Mouse (Mus musculus): ENCODE measurements at regions not wholly inside any gene's neighbourhood (a gene's known extent, or its start where the extent isn't known, plus 50 kb on each side); places are given as distances from the start of the nearest gene placed in this dataset.

DNA sequence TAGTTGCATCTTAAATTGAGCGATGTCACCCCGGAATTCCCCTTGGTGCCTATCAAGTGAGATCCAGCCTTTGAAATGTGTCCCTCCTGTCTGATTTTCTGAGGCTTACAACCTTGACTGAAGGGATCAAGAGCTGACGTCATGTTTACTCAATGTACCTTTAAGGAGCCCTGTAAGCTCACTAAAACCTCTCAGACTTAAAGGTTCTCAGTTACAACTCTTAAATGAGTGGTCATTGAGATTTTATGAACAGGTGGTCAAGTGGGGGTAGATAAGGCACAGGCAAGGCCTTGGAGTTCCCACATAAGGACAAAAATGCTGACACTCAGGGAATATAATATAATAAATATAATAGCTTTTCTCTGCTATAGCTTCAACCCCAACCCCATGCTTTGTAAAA is 392.4 kb downstream of the Gsdmc2 start:
- H3K36me3 ChIP-seq (ENCODE audit: control insufficient read depth, insufficient read depth, low read length) = no peaks in the 10 kb centered on the region
- H3K4me3 ChIP-seq (ENCODE audit: low read depth, low read length) = no peak overlapping the region
- ATAC-seq (ENCODE audit: low read depth) = no peak
- H3K4me2 ChIP-seq (ENCODE audit: low read depth, low read length) = no peak overlapping the region
- no peak overlapping the region for H3K27ac ChIP-seq (ENCODE audit: low read depth, low read length)
- H3K9ac ChIP-seq (replicated peaks; ENCODE audit: low read depth, low read length) = no peak overlapping the region
- no peaks in the 10 kb centered on the region for H3K4me1 ChIP-seq (ENCODE audit: control insufficient read depth, insufficient read depth, low read length)
- 95% methylated on average over 3 of the region's 3 CpGs for whole genome bisulfite sequencing
- no peaks in the 10 kb centered on the region for H3K27me3 ChIP-seq (ENCODE audit: control insufficient read depth, insufficient read depth, low read length)
- no peaks in the 10 kb centered on the region for H3K9me3 ChIP-seq (ENCODE audit: control insufficient read depth, low read length)

GRCm38 (mm10) chr15:63446288-63446687 is 398.7 kb downstream of the Gsdmc2 start:
- Histone ChIP-seq H3K27me3 (ENCODE audit: control insufficient read depth, insufficient read depth, low read length) (no peaks in the 10 kb centered on the region), H3K27ac (ENCODE audit: low read depth, low read length) (no peak overlapping the region), H3K9ac (replicated peaks; ENCODE audit: low read depth, low read length) (no peak overlapping the region), H3K9me3 (ENCODE audit: control insufficient read depth, low read length) (no peaks in the 10 kb centered on the region), H3K4me3 (ENCODE audit: low read depth, low read length) (no peak overlapping the region), H3K4me2 (ENCODE audit: low read depth, low read length) (no peak overlapping the region), H3K4me1 (ENCODE audit: control insufficient read depth, insufficient read depth, low read length) (no peaks in the 10 kb centered on the region), H3K36me3 (ENCODE audit: control insufficient read depth, insufficient read depth, low read length) (no peaks in the 10 kb centered on the region)
- 78% methylated on average over 4 of the region's 4 CpGs for WGBS
- ATAC-seq (ENCODE audit: low read depth) = no peak

DNA sequence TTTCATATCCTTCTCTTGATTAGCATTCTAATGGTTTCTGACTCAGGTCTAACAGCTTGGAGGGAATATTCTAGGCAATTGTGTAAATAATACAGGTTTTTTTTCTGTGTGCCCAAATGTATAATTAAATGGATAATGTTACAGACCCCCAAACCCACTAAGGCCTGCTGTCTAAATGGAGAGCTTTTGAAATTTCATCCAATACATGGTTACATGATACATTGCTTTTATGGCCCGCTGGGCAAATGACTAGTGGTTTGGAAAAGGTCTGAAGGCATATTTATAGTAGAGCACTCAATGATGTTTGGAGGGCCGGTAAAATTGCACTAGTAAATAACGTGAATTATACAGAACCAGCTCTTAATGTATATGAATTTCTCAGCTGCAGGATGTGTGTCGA is 400.0 kb downstream of the Gsdmc2 start:
- no peak overlapping the region for H3K9ac ChIP-seq (replicated peaks; ENCODE audit: low read depth, low read length)

GRCm38 (mm10) chr15:63442146-63442780 is 402.7 kb downstream of the Gsdmc2 start:
- no peak overlapping the region for H3K27ac ChIP-seq (ENCODE audit: low read depth, low read length)
- no peaks in the 10 kb centered on the region for H3K9me3 ChIP-seq (ENCODE audit: control insufficient read depth, low read length)
- no peak overlapping the region for H3K4me3 ChIP-seq (ENCODE audit: low read depth, low read length)
- H3K27me3 ChIP-seq (ENCODE audit: control insufficient read depth, insufficient read depth, low read length) = no peaks in the 10 kb centered on the region
- H3K9ac ChIP-seq (replicated peaks; ENCODE audit: low read depth, low read length) = no peak overlapping the region
- no peak overlapping the region for H3K4me2 ChIP-seq (ENCODE audit: low read depth, low read length)
- no peaks in the 10 kb centered on the region for H3K4me1 ChIP-seq (ENCODE audit: control insufficient read depth, insufficient read depth, low read length)
- 80% methylated on average over 6 of the region's 6 CpGs for WGBS
- ATAC-seq (ENCODE audit: low read depth) = no peak
- H3K36me3 ChIP-seq (ENCODE audit: control insufficient read depth, insufficient read depth, low read length) = no peaks in the 10 kb centered on the region

More for the DNA sequence above, 400.0 kb downstream of the Gsdmc2 start:
- Histone ChIP-seq H3K4me2 (ENCODE audit: low read depth, low read length) (no peak overlapping the region), H3K27ac (ENCODE audit: low read depth, low read length) (no peak overlapping the region), H3K27me3 (ENCODE audit: control insufficient read depth, insufficient read depth, low read length) (no peaks in the 10 kb centered on the region), H3K36me3 (ENCODE audit: control insufficient read depth, insufficient read depth, low read length) (no peaks in the 10 kb centered on the region), H3K9me3 (ENCODE audit: control insufficient read depth, low read length) (no peaks in the 10 kb centered on the region), H3K4me3 (ENCODE audit: low read depth, low read length) (no peak overlapping the region), H3K4me1 (ENCODE audit: control insufficient read depth, insufficient read depth, low read length) (no peaks in the 10 kb centered on the region)
- 67% methylated on average over 4 of the region's 4 CpGs for WGBS
- ATAC-seq (ENCODE audit: low read depth) = no peak

- no peak overlapping the region for H3K27ac ChIP-seq (ENCODE audit: low read depth, low read length)
- H3K36me3 ChIP-seq (ENCODE audit: control insufficient read depth, insufficient read depth, low read length) = no peaks in the 10 kb centered on the region
- H3K9me3 ChIP-seq (ENCODE audit: control insufficient read depth, low read length) = no peaks in the 10 kb centered on the region
- H3K4me3 ChIP-seq (ENCODE audit: low read depth, low read length) = no peak overlapping the region
- H3K4me2 ChIP-seq (ENCODE audit: low read depth, low read length) = no peak overlapping the region
- ATAC-seq (ENCODE audit: low read depth) = no peak
- no peaks in the 10 kb centered on the region for H3K4me1 ChIP-seq (ENCODE audit: control insufficient read depth, insufficient read depth, low read length)
- H3K27me3 ChIP-seq (ENCODE audit: control insufficient read depth, insufficient read depth, low read length) = no peaks in the 10 kb centered on the region
- 81% methylated on average over 4 of the region's 4 CpGs for WGBS
- H3K9ac ChIP-seq (replicated peaks; ENCODE audit: low read depth, low read length) = no peak overlapping the region
Observed at GRCm38 (mm10) chr15:63412649-63413048, 432.3 kb downstream of the Gsdmc2 start.

DNA sequence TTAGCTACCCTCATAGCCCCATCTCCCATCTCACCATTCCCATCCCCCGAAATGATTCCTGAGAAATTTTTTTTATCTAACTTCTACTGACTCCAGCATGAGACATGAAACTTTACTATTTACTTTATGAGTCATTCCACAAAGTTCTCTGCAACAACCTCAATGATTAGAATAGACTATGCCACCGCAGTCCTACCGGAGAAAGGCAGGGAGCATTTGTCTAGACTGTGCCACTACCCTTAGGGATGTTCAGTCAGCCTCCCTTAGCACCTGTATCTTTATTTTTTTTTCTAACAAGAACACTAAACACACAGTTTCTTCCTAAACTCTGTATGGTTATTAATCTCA is 433.2 kb downstream of the Gsdmc2 start:
- Histone ChIP-seq H3K4me1 (ENCODE audit: control insufficient read depth, insufficient read depth, low read length) (no peaks in the 10 kb centered on the region), H3K4me3 (ENCODE audit: low read depth, low read length) (no peak overlapping the region), H3K27me3 (ENCODE audit: control insufficient read depth, insufficient read depth, low read length) (no peaks in the 10 kb centered on the region), H3K4me2 (ENCODE audit: low read depth, low read length) (no peak overlapping the region), H3K27ac (ENCODE audit: low read depth, low read length) (no peak overlapping the region), H3K9me3 (ENCODE audit: control insufficient read depth, low read length) (no peaks in the 10 kb centered on the region), H3K9ac (replicated peaks; ENCODE audit: low read depth, low read length) (no peak overlapping the region), H3K36me3 (ENCODE audit: control insufficient read depth, insufficient read depth, low read length) (no peaks in the 10 kb centered on the region)
- no peak for ATAC-seq (ENCODE audit: low read depth)
- 95% methylated on average over 3 of the region's 3 CpGs for WGBS

GRCm38 (mm10) chr15:63410994-63411770 is 433.8 kb downstream of the Gsdmc2 start:
- H3K4me1 ChIP-seq (ENCODE audit: control insufficient read depth, insufficient read depth, low read length) = no peaks in the 10 kb centered on the region
- no peak overlapping the region for H3K4me2 ChIP-seq (ENCODE audit: low read depth, low read length)
- H3K4me3 ChIP-seq (ENCODE audit: low read depth, low read length) = no peak overlapping the region
- H3K27ac ChIP-seq (ENCODE audit: low read depth, low read length) = no peak overlapping the region
- ATAC-seq (ENCODE audit: low read depth) = no peak
- 75% methylated on average over 11 of the region's 11 CpGs for WGBS
- no peaks in the 10 kb centered on the region for H3K27me3 ChIP-seq (ENCODE audit: control insufficient read depth, insufficient read depth, low read length)
- H3K9ac ChIP-seq (replicated peaks; ENCODE audit: low read depth, low read length) = no peak overlapping the region
- no peaks in the 10 kb centered on the region for H3K9me3 ChIP-seq (ENCODE audit: control insufficient read depth, low read length)
- no peaks in the 10 kb centered on the region for H3K36me3 ChIP-seq (ENCODE audit: control insufficient read depth, insufficient read depth, low read length)

- Histone ChIP-seq H3K9ac (replicated peaks; ENCODE audit: low read depth, low read length) (no peak overlapping the region), H3K27me3 (ENCODE audit: control insufficient read depth, insufficient read depth, low read length) (no peaks in the 10 kb centered on the region), H3K9me3 (ENCODE audit: control insufficient read depth, low read length) (no peaks in the 10 kb centered on the region), H3K4me1 (ENCODE audit: control insufficient read depth, insufficient read depth, low read length) (no peaks in the 10 kb centered on the region), H3K4me2 (ENCODE audit: low read depth, low read length) (no peak overlapping the region), H3K36me3 (ENCODE audit: control insufficient read depth, insufficient read depth, low read length) (no peaks in the 10 kb centered on the region), H3K4me3 (ENCODE audit: low read depth, low read length) (no peak overlapping the region), H3K27ac (ENCODE audit: low read depth, low read length) (no peak overlapping the region)
- WGBS = 74% methylated on average over 3 of the region's 3 CpGs
- ATAC-seq (ENCODE audit: low read depth) = no peak
Observed at GRCm38 (mm10) chr15:63400445-63400844, 444.5 kb downstream of the Gsdmc2 start.

DNA sequence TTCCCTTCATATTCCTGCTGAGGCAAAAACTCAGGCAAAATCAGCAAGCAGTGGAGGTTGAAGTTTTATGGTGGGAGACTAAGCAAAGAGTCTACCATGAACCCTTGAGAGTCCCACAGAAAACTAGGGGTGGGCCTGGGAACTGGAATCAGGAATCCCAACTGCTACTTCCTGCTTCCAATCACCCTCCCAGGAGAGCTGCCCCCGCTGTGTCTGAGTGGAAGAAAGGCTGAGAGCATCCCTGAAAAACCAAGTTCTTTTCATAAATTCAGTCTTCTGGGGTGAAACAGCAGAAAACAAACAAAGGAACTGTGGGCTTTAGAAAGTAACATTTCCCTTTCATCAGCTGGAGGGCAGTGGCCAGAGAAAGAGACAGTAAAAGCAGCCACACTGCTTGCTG is 445.0 kb downstream of the Gsdmc2 start:
- Histone ChIP-seq H3K27me3 (ENCODE audit: control insufficient read depth, insufficient read depth, low read length) (no peaks in the 10 kb centered on the region), H3K4me2 (ENCODE audit: low read depth, low read length) (no peak overlapping the region), H3K36me3 (ENCODE audit: control insufficient read depth, insufficient read depth, low read length) (no peaks in the 10 kb centered on the region), H3K27ac (ENCODE audit: low read depth, low read length) (no peak overlapping the region), H3K9me3 (ENCODE audit: control insufficient read depth, low read length) (no peaks in the 10 kb centered on the region), H3K4me3 (ENCODE audit: low read depth, low read length) (no peak overlapping the region), H3K9ac (replicated peaks; ENCODE audit: low read depth, low read length) (no peak overlapping the region), H3K4me1 (ENCODE audit: control insufficient read depth, insufficient read depth, low read length) (no peaks in the 10 kb centered on the region)
- no peak for ATAC-seq (ENCODE audit: low read depth)
- 74% methylated on average over 1 of the region's 1 CpGs for WGBS

All from neural tube, embryonic 14.5 days (tissue).